Mouse (Mus musculus) MEL (cell line): ENCODE measurements around the gene Pcgf2. TPM values are rescaled to one million over a fixed set of nuclear protein-coding genes. Genes with fewer than 3 reads are reported as not detected.

Source experiments
- DNase-seq: peaks from one replicate; pipeline ENCODE4 v3.0.0; 2011; ENCODE audit warnings: low read depth, low spot score
- H3K27ac ChIP-seq: 2 replicates; pipeline ENCODE4 v1.5.1; 2012; ENCODE audit warnings: low read depth, mild to moderate bottlenecking, control low read depth, low read length, moderate library complexity; ENCODE audit not compliant: control insufficient read depth
- H3K27me3 ChIP-seq, 2 experiments: fragments of 150-350 bp in 1 of 2; sonication (generic) in 1 of 2; 2 replicates each; pipeline ENCODE4 v1.6.1; 2012; ENCODE audit warnings: low read length in 2 of 2, mild to moderate bottlenecking in 2 of 2, improper control_type of control experiment in 1 of 2, moderate library complexity in 1 of 2; ENCODE audit not compliant: insufficient read depth in 2 of 2, control insufficient read depth in 1 of 2
- H3K36me3 ChIP-seq, 2 experiments: 2 replicates each; pipeline ENCODE4 v1.6.1; 2012 to 2014; ENCODE audit warnings: low read length in 2 of 2, improper control_type of control experiment in 1 of 2, inconsistent platforms in 1 of 2, mild to moderate bottlenecking in 1 of 2; ENCODE audit not compliant: insufficient read depth in 2 of 2, control insufficient read depth in 1 of 2
- H3K4me1 ChIP-seq, 2 experiments: fragments of 150-350 bp in 1 of 2; sonication (generic) in 1 of 2; 2 replicates each; pipeline ENCODE4 v1.6.1; 2012; ENCODE audit warnings: low read length in 2 of 2, improper control_type of control experiment in 1 of 2, mild to moderate bottlenecking in 1 of 2; ENCODE audit not compliant: insufficient read depth in 2 of 2, control insufficient read depth in 1 of 2
- H3K4me3 ChIP-seq, 2 experiments: fragments of 150-350 bp in 1 of 2; sonication (generic) in 1 of 2; 2 replicates each; pipeline ENCODE4 v1.5.1; 2012; ENCODE audit warnings: low read depth in 2 of 2, low read length in 2 of 2, mild to moderate bottlenecking in 2 of 2, moderate library complexity in 2 of 2, control low read depth in 1 of 2, improper control_type of control experiment in 1 of 2; ENCODE audit not compliant: control insufficient read depth in 1 of 2, insufficient read depth in 1 of 2
- H3K79me2 ChIP-seq: 2 replicates; pipeline ENCODE4 v1.6.1; 2012; ENCODE audit warnings: mild to moderate bottlenecking, low read length, moderate library complexity; ENCODE audit not compliant: control insufficient read depth, poor library complexity, insufficient read depth
- H3K9ac ChIP-seq: 2 replicates; pipeline ENCODE4 v1.6.1; 2012; ENCODE audit warnings: low read depth, mild to moderate bottlenecking, control low read depth, low read length, moderate library complexity; ENCODE audit not compliant: control insufficient read depth, poor library complexity, severe bottlenecking
- H3K9me3 ChIP-seq: fragments of 150-350 bp; sonication (generic); replicated peaks from 2 replicates; pipeline ENCODE4 v1.6.1; 2012; ENCODE audit warnings: mild to moderate bottlenecking, low read length, improper control_type of control experiment, moderate library complexity; ENCODE audit not compliant: insufficient read depth
- CHD1 ChIP-seq: IDR thresholded peaks from 2 replicates; pipeline ENCODE4 v1.6.1; 2012; ENCODE audit warnings: low read depth, mild to moderate bottlenecking, inconsistent platforms, low read length, improper control_type of control experiment
- CTCF ChIP-seq, 3 experiments: IDR thresholded peaks in 2 of 3; conservative IDR thresholded peaks in 1 of 3; 2 replicates each; pipeline ENCODE4 v1.5.1; 2011 to 2012; ENCODE audit warnings: low read length in 3 of 3, low read depth in 2 of 3, mild to moderate bottlenecking in 2 of 3, improper control_type of control experiment in 1 of 3, inconsistent platforms in 1 of 3, mixed read lengths in 1 of 3, moderate library complexity in 1 of 3; ENCODE audit not compliant: control insufficient read depth in 1 of 3, insufficient read depth in 1 of 3, poor library complexity in 1 of 3, severe bottlenecking in 1 of 3
- ELF1 ChIP-seq: IDR thresholded peaks from 2 replicates; pipeline ENCODE4 v1.6.1; 2014; ENCODE audit warnings: low read depth, mild to moderate bottlenecking, inconsistent platforms, low read length, improper control_type of control experiment, moderate library complexity
- EP300 ChIP-seq, 2 experiments: IDR thresholded peaks; 2 replicates each; pipeline ENCODE4 v1.6.1; 2011; ENCODE audit warnings: improper control_type of control experiment in 2 of 2, low read length in 2 of 2, low read depth in 1 of 2, mild to moderate bottlenecking in 1 of 2
- GATA1 ChIP-seq: IDR thresholded peaks from 2 replicates; pipeline ENCODE4 v1.6.1; 2011; ENCODE audit warnings: low read depth, low read length, improper control_type of control experiment
- HCFC1 ChIP-seq: IDR thresholded peaks from 2 replicates; pipeline ENCODE4 v1.6.1; 2012; ENCODE audit warnings: low read depth, mild to moderate bottlenecking, inconsistent platforms, low read length, improper control_type of control experiment, moderate library complexity
- KAT2A ChIP-seq: conservative IDR thresholded peaks from 2 replicates; pipeline ENCODE4 v1.6.1; 2012; ENCODE audit warnings: low read depth, low read length, improper control_type of control experiment, inconsistent platforms
- MAFK ChIP-seq: IDR thresholded peaks from 2 replicates; pipeline ENCODE4 v1.6.1; 2011; ENCODE audit warnings: low read depth, mild to moderate bottlenecking, low read length, improper control_type of control experiment, borderline replicate concordance
- MAZ ChIP-seq: IDR thresholded peaks from 2 replicates; pipeline ENCODE4 v1.6.1; 2012; ENCODE audit warnings: low read depth, mild to moderate bottlenecking, inconsistent platforms, low read length, improper control_type of control experiment
- MEF2A ChIP-seq: IDR thresholded peaks from 2 replicates; pipeline ENCODE4 v1.6.1; 2014; ENCODE audit warnings: low read depth, mild to moderate bottlenecking, inconsistent platforms, low read length, improper control_type of control experiment; ENCODE audit not compliant: poor library complexity, insufficient replicate concordance, severe bottlenecking; ENCODE audit errors: extremely low read depth
- MXI1 ChIP-seq: IDR thresholded peaks from 2 replicates; pipeline ENCODE4 v1.6.1; 2011; ENCODE audit warnings: mild to moderate bottlenecking, low read depth, low read length, improper control_type of control experiment
- MYB ChIP-seq: IDR thresholded peaks from 2 replicates; pipeline ENCODE4 v1.6.1; 2011; ENCODE audit warnings: mild to moderate bottlenecking, low read depth, low read length, improper control_type of control experiment
- MYC ChIP-seq: IDR thresholded peaks from 2 replicates; pipeline ENCODE4 v1.6.1; 2011; ENCODE audit warnings: low read depth, mild to moderate bottlenecking, low read length, improper control_type of control experiment, moderate library complexity
- NELFE ChIP-seq: IDR thresholded peaks from 2 replicates; pipeline ENCODE4 v1.6.1; 2011; ENCODE audit warnings: low read depth, low read length, improper control_type of control experiment
- NRF1 ChIP-seq: IDR thresholded peaks from 2 replicates; pipeline ENCODE4 v1.6.1; 2014; ENCODE audit warnings: low read depth, mild to moderate bottlenecking, inconsistent platforms, low read length, improper control_type of control experiment, moderate library complexity; ENCODE audit not compliant: poor library complexity, insufficient read depth, severe bottlenecking
- POLR2A ChIP-seq, 2 experiments: IDR thresholded peaks; 2 replicates each; pipeline ENCODE4 v1.6.1; 2011 to 2012; ENCODE audit warnings: low read length in 2 of 2, mild to moderate bottlenecking in 2 of 2, control low read depth in 1 of 2, improper control_type of control experiment in 1 of 2, low read depth in 1 of 2, moderate library complexity in 1 of 2; ENCODE audit not compliant: control insufficient read depth in 1 of 2, insufficient read depth in 1 of 2, poor library complexity in 1 of 2
- POLR2AphosphoS2 ChIP-seq: IDR thresholded peaks from 2 replicates; pipeline ENCODE4 v1.6.1; 2011; ENCODE audit warnings: low read length, improper control_type of control experiment
- POLR2AphosphoS5 ChIP-seq: IDR thresholded peaks from 2 replicates; pipeline ENCODE4 v1.6.1; 2012; ENCODE audit warnings: low read depth, borderline replicate concordance, mild to moderate bottlenecking, inconsistent platforms, low read length, moderate library complexity, mixed read lengths
- RAD21 ChIP-seq: IDR thresholded peaks from 2 replicates; pipeline ENCODE4 v1.6.1; 2011; ENCODE audit warnings: mild to moderate bottlenecking, low read depth, low read length, improper control_type of control experiment
- SIN3A ChIP-seq: IDR thresholded peaks from 2 replicates; pipeline ENCODE4 v1.6.1; 2012; ENCODE audit warnings: low read length, improper control_type of control experiment, inconsistent platforms
- SMC3 ChIP-seq: IDR thresholded peaks from 2 replicates; pipeline ENCODE4 v1.6.1; 2011; ENCODE audit warnings: low read depth, low read length, improper control_type of control experiment
- USF1 ChIP-seq: IDR thresholded peaks from 2 replicates; pipeline ENCODE4 v1.6.1; 2014; ENCODE audit warnings: low read depth, mild to moderate bottlenecking, inconsistent platforms, low read length, improper control_type of control experiment, moderate library complexity
- USF2 ChIP-seq, 2 experiments: IDR thresholded peaks; 2 replicates each; pipeline ENCODE4 v1.6.1; 2011 to 2012; ENCODE audit warnings: improper control_type of control experiment in 2 of 2, low read length in 2 of 2, borderline replicate concordance in 1 of 2, inconsistent platforms in 1 of 2, low read depth in 1 of 2, mild to moderate bottlenecking in 1 of 2; ENCODE audit not compliant: insufficient read depth in 1 of 2
- ZC3H11A ChIP-seq: IDR thresholded peaks from 2 replicates; pipeline ENCODE4 v1.6.1; 2012; ENCODE audit warnings: low read depth, mild to moderate bottlenecking, inconsistent platforms, low read length, improper control_type of control experiment
- ZKSCAN1 ChIP-seq: IDR thresholded peaks from 2 replicates; pipeline ENCODE4 v1.6.1; 2012; ENCODE audit warnings: low read depth, mild to moderate bottlenecking, inconsistent platforms, low read length, improper control_type of control experiment, moderate library complexity
- ZMIZ1 ChIP-seq: IDR thresholded peaks from 2 replicates; pipeline ENCODE4 v1.6.1; 2012; ENCODE audit warnings: low read depth, mild to moderate bottlenecking, inconsistent platforms, low read length, improper control_type of control experiment, moderate library complexity
- polyA plus RNA-seq, 2 experiments: library from polyadenylated mRNA; stranded (reverse) in 1 of 2; unstranded in 1 of 2; fragments of >175 nt in 1 of 2; fragments of >200 nt in 1 of 2; gene quantifications; 2 replicates each; pipeline versions ENCODE4 v1.2.1 to v1.2.4; 2012; ENCODE audit warnings: low replicate concordance in 2 of 2, low read depth in 1 of 2; ENCODE audit not compliant: insufficient read length in 2 of 2, insufficient read depth in 1 of 2, missing spikeins in 1 of 2
- total RNA-seq: library from RNA; depleted of rRNA; stranded (reverse); fragments of 300-350 nt; gene quantifications from 2 replicates; pipeline ENCODE4 v1.2.3, GENCODE M21; 2012

Pcgf2 gene
- total and polyA plus RNA-seq, 3 experiments: 12.3 to 38.7 TPM; not detected in 1

DNA sequence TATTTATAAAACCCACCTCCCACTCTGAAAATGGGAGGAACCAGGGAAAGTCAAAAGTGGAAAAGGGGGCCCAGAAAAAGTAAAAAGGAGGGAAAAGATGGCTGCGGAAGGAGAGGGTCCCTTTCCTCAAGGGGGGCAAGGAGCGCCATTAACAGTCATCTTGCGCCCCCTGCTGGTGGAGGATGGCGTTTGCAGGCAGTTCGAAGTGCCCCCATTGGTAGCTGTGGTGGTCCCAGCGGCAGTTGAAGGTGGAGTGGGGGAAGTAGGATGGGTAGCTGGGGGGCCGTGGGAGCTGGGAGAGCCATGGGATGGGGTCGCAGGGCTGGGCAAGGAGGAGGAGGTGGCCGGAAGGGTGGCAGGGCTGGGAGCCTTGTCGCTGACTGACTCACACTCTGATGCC, 10.4 kb downstream of the Pcgf2 start:
- Histone ChIP-seq H3K27ac (no peak overlapping the region), H3K36me3 (peaks cover 1 to 2% of the 10 kb centered on the region in 2 experiments; a peak in 1 of 4 replicates), H3K9me3 (no peaks in the 10 kb centered on the region), H3K4me1 (peaks cover 0 to 7% of the 10 kb centered on the region in 2 experiments; a peak in 1 of 4 replicates), H3K4me3 (no peak overlapping the region), H3K79me2 (no peaks in the 10 kb centered on the region), H3K27me3 (no peaks in the 10 kb centered on the region), H3K9ac (no peak overlapping the region)
- peak; percentile 72 for DNase-seq
- no peak for TF ChIP-seq MYB
- 0 out of 2 replicates have a peak, but pooled peaks have one; percentile 50 for TF ChIP-seq MAZ
- 0 out of 2 replicates have a peak, but pooled peaks have one; percentile 14 for TF ChIP-seq HCFC1
- TF ChIP-seq CTCF (IDR thresholded peaks at IDR 0.05 in 2 of 3, conservative IDR thresholded peaks at IDR 0.05 in 1 of 3; ENCODE audit: control insufficient read depth in 1 of 3, insufficient read depth in 1 of 3, low read depth in 2 of 3, low read length in 3 of 3, poor library complexity in 1 of 3, severe bottlenecking in 1 of 3): peak; percentile 85 to 99 (median 94)
- no peak for TF ChIP-seq CHD1
- no peak for TF ChIP-seq USF1
- no peak for TF ChIP-seq MXI1
- peak; percentile 30; the same call in 1 of the 2 replicates for TF ChIP-seq SIN3A
- no peak for TF ChIP-seq POLR2AphosphoS5
- peak; percentile 82 for TF ChIP-seq SMC3
- TF ChIP-seq RAD21: peak; percentile 88
- TF ChIP-seq EP300 (IDR thresholded peaks at IDR 0.05; ENCODE audit: low read depth in 1 of 2, low read length in 2 of 2): no peak
- TF ChIP-seq ZC3H11A: peak; percentile 67

DNA sequence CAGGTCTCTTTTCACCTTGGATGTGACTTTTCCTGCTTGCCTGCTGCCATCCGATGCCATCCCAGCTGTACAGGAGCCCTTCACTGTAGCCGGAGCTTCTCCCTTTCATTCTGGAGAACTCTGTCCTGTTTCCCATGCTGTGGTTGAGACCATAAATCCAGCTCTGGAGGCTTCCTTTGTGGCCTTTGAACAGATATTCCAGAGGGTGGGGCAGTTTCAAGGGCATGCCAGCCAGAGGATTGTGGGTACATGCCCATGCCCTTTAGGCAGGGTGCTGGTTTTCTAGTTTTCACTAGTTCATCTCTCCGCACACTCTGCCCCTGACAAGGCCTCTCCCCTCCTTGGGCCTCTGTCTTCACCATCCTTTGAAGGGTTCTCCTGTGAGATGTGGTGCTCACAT, 13.2 kb downstream of the Pcgf2 start:
- no peaks in the 10 kb centered on the region for H3K79me2 ChIP-seq
- H3K9me3 ChIP-seq: no peaks in the 10 kb centered on the region
- no peak overlapping the region for H3K27ac ChIP-seq
- H3K27me3 ChIP-seq: no peaks in the 10 kb centered on the region
- TF ChIP-seq POLR2AphosphoS2 (no peak), POLR2A (IDR thresholded peaks at IDR 0.05; ENCODE audit: control insufficient read depth in 1 of 2, insufficient read depth in 1 of 2, low read depth in 1 of 2, low read length in 2 of 2, poor library complexity in 1 of 2) (no peak), HCFC1 (no peak), NELFE (no peak), USF2 (IDR thresholded peaks at IDR 0.05; ENCODE audit: borderline replicate concordance in 1 of 2, insufficient read depth in 1 of 2, low read depth in 1 of 2, low read length in 2 of 2) (no peak), NRF1 (no peak), ZMIZ1 (no peak), ZKSCAN1 (no peak), CTCF (IDR thresholded peaks at IDR 0.05 in 2 of 3, conservative IDR thresholded peaks at IDR 0.05 in 1 of 3; ENCODE audit: control insufficient read depth in 1 of 3, insufficient read depth in 1 of 3, low read depth in 2 of 3, low read length in 3 of 3, poor library complexity in 1 of 3, severe bottlenecking in 1 of 3) (no peak), KAT2A (no peak), MYC (no peak), ELF1 (no peak), MAFK (no peak), GATA1 (no peak), MAZ (no peak), POLR2AphosphoS5 (no peak), MEF2A (no peak)
- H3K9ac ChIP-seq: no peak overlapping the region
- peaks cover 0 to 18% of the 10 kb centered on the region in 2 experiments; a peak in 2 of 4 replicates for H3K4me1 ChIP-seq
- no peak for DNase-seq
- H3K36me3 ChIP-seq: peaks cover 1 to 2% of the 10 kb centered on the region in 2 experiments; a peak in 2 of 4 replicates
- H3K4me3 ChIP-seq: no peak overlapping the region
